Mouse (Mus musculus) forebrain, embryonic 11.5 days (tissue): ENCODE measurements at regions not wholly inside any gene's neighbourhood (a gene's known extent, or its start where the extent isn't known, plus 50 kb on each side); places are given as distances from the start of the nearest gene placed in this dataset.

Experiments
- ATAC-seq: fragments of 200-750 bp; cut with Nextera tagmentation; replicated peaks from 2 replicates; pipeline ENCODE4 v1.8.0; 2017; ENCODE audit warnings: moderate TSS enrichment; ENCODE audit not compliant: low FRiP score
- DNase-seq: peaks from one replicate; pipeline ENCODE4 v3.0.0-alpha.2; 2017; ENCODE audit warnings: low spot score
- H3K27ac ChIP-seq: fragments of 300-500 bp; sonication (generic); 2 replicates; pipeline ENCODE4 v1.5.1; 2014; ENCODE audit warnings: low read depth, low read length
- H3K27me3 ChIP-seq: fragments of 300-500 bp; sonication (generic); 2 replicates; pipeline ENCODE4 v1.6.1; 2014; ENCODE audit warnings: mild to moderate bottlenecking, low read length, mixed read lengths; ENCODE audit not compliant: control insufficient read depth, insufficient read depth
- H3K36me3 ChIP-seq: fragments of 300-500 bp; sonication (generic); 2 replicates; pipeline ENCODE4 v1.6.1; 2014; ENCODE audit warnings: mild to moderate bottlenecking, low read length, moderate library complexity, mixed read lengths; ENCODE audit not compliant: control insufficient read depth, insufficient read depth
- H3K4me1 ChIP-seq: fragments of 300-500 bp; sonication (generic); replicated peaks from 2 replicates; pipeline ENCODE4 v1.6.1; 2014; ENCODE audit warnings: low read length, mixed read lengths; ENCODE audit not compliant: control insufficient read depth, insufficient read depth
- H3K4me2 ChIP-seq: fragments of 300-500 bp; sonication (generic); 2 replicates; pipeline ENCODE4 v1.6.1; 2014; ENCODE audit warnings: low read depth, mild to moderate bottlenecking, low read length, moderate library complexity, mixed read lengths; ENCODE audit not compliant: severe bottlenecking
- H3K4me3 ChIP-seq: fragments of 300-500 bp; sonication (generic); 2 replicates; pipeline ENCODE4 v1.5.1; 2014; ENCODE audit warnings: low read depth, low read length
- H3K9ac ChIP-seq: fragments of 300-500 bp; sonication (generic); 2 replicates; pipeline ENCODE4 v1.6.1; 2014; ENCODE audit warnings: low read length
- H3K9me3 ChIP-seq: fragments of 300-500 bp; sonication (generic); 2 replicates; pipeline ENCODE4 v1.6.1; 2016; ENCODE audit warnings: low read length, mixed read lengths; ENCODE audit not compliant: control insufficient read depth
- whole genome bisulfite sequencing: fragments of 180-500 bp; shearing (Covaris S2); extraction: QIAGEN DNeasy Blood & Tissue Kit; methylation state at CpG from one replicate; pipeline ENCODE4 v1.1.7; 2014; 5-methylcytosine and 5-hydroxymethylcytosine counted together

DNA sequence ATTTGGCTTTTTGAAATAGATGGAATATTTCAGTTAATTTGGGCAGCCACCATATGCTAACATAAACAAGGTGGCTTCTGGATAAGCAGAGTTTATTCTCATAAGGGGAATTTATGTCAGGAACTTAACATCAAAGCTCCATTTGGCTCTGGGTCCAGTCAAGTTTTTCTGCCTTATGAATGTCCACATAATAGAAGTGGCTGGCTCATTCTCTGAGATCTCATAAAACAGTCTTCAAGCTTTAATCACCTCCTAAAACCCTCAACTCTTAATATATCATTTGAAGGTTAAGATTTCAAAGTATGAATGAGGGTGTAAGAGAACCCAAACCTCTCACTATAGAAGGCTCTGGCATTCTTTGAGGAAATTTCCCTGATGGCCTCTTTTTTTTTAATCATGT, 1361.0 kb downstream of the Efna5 start:
- no peak overlapping the region for H3K27ac ChIP-seq
- no peak overlapping the region for H3K4me2 ChIP-seq
- H3K4me3 ChIP-seq, result no peak overlapping the region
- no peak for DNase-seq
- H3K4me1 ChIP-seq, result no peaks in the 10 kb centered on the region
- H3K27me3 ChIP-seq, result no peaks in the 10 kb centered on the region
- no peaks in the 10 kb centered on the region for H3K9me3 ChIP-seq
- no peaks in the 10 kb centered on the region for H3K36me3 ChIP-seq
- no peak overlapping the region for H3K9ac ChIP-seq
- no peak for ATAC-seq

DNA sequence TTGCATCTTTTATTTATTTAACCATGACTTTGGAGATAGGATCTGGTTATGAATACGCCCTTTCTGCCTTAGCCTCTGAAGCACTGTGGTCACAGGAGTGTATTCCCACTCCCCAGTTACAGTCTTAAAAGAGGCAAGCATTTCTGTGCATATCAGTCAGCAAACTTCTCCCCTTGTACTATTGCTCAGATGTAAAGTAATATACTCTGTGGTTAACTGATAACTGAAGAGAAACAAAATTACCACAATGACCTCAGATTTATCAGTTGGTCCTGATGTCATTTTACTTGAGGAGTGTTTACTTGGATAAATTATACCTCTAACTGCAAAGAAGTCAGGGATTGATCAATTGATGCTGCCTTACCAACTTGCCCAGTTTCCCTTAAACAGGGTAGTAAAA, 1366.1 kb downstream of the Efna5 start:
- no peaks in the 10 kb centered on the region for H3K36me3 ChIP-seq
- DNase-seq (no peak), ATAC-seq (no peak)
- H3K4me2 ChIP-seq, result no peak overlapping the region
- no peak overlapping the region for H3K27ac ChIP-seq
- H3K4me1 ChIP-seq, result no peaks in the 10 kb centered on the region
- H3K9me3 ChIP-seq, result no peaks in the 10 kb centered on the region
- H3K4me3 ChIP-seq, result no peak overlapping the region
- H3K27me3 ChIP-seq, result no peaks in the 10 kb centered on the region
- WGBS, result 98% methylated on average over 1 of the region's 1 CpGs
- no peak overlapping the region for H3K9ac ChIP-seq

DNA sequence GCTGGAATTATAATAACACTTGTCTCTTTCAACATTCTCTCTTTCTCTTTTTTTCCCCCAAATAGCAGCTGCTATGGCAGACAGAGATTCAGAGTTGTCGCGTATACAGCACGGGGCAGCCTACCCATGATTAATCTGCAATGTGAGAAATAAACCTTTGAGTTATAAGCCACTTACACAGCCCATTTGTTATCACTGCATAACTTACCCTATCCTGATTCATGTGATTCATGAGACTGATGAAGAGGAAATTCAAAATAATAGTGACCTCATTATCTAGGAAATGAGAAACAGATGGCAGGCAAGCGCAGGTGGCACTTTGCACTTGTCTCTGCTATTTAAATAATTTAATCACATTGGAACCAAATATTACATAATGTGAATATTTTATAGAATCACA, 1367.7 kb downstream of the Efna5 start:
- Histone ChIP-seq H3K4me1 (no peaks in the 10 kb centered on the region), H3K4me3 (no peak overlapping the region), H3K36me3 (no peaks in the 10 kb centered on the region), H3K4me2 (no peak overlapping the region), H3K27me3 (no peaks in the 10 kb centered on the region), H3K9me3 (no peaks in the 10 kb centered on the region), H3K9ac (no peak overlapping the region), H3K27ac (no peak overlapping the region)
- ATAC-seq (peak; percentile 46; the same call in 1 of the 2 replicates), DNase-seq (no peak)
- 62% methylated on average over 4 of the region's 4 CpGs for WGBS

DNA sequence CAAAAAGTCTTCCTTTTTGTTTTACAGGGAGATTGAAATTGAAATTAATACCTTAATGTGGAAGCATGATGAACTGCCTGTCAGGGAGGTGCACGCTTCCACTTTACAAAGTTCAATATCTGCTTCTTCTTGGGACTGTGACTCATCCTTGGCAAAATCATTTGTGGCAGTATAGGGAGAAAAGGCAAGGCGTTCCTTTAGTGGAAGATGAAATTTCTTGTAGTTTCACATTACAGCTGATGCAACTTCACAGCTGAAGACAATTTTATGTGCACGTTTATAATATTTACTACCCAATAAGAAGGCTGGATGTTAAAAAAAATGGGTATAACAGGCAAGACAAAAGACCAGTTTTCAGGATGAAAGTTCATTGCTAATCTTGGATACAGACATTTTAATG, 1385.9 kb downstream of the Efna5 start:
- 85% methylated on average over 3 of the region's 3 CpGs for WGBS

DNA sequence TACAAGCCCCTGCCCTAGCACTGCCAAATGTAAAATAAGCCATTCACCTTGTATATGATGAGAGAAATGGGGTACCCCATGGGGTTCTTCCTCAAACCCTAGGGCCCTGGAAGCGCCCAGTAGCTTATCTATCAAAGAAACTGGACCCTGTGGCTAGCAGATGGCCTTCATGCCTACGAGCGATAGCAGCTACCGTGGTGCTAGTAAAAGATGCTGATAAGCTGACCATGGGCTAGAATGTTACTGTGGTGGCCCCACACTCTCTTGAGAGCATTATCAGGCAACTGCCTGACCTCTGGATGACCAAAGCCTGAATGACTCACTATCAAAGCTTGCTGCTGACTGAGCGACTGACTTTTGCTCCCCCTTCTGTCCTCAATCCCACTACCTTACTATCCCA, 1403.7 kb downstream of the Efna5 start:
- H3K27ac ChIP-seq, result no peak overlapping the region
- H3K4me2 ChIP-seq, result no peak overlapping the region
- no peaks in the 10 kb centered on the region for H3K36me3 ChIP-seq
- ATAC-seq, result no peak
- H3K27me3 ChIP-seq, result no peaks in the 10 kb centered on the region
- no peaks in the 10 kb centered on the region for H3K4me1 ChIP-seq
- no peak for DNase-seq
- no peaks in the 10 kb centered on the region; the same call in 1 of the 2 replicates for H3K9me3 ChIP-seq
- no peak overlapping the region for H3K9ac ChIP-seq
- WGBS, result 94% methylated on average over 5 of the region's 5 CpGs
- H3K4me3 ChIP-seq, result no peak overlapping the region

More for the DNA sequence above, 1385.9 kb downstream of the Efna5 start:
- Histone ChIP-seq H3K27ac (no peak overlapping the region), H3K9me3 (no peaks in the 10 kb centered on the region), H3K4me3 (no peak overlapping the region), H3K36me3 (no peaks in the 10 kb centered on the region), H3K9ac (no peak overlapping the region), H3K27me3 (no peaks in the 10 kb centered on the region), H3K4me1 (no peaks in the 10 kb centered on the region), H3K4me2 (no peak overlapping the region)
- ATAC-seq (no peak), DNase-seq (no peak)

DNA sequence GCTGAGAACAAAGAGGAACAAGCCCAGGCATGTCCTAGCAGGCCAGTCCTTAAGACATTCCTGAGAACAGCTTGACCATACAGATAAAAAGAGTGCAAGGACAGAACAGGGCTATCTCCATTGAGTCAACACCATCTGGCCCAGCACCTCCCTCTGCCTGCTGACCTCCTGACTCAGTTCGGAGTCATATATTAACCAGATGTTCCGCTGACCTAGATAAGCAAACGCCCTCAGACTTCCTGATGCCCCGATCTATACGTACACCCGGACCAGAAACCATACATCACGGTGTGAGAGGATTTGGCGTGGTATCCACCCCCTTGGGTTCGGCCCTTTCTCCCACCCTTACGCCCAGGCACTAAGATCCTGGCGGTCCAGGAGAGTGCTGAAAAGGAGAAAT, 1406.7 kb downstream of the Efna5 start:
- DNase-seq (no peak), ATAC-seq (no peak)
- H3K36me3 ChIP-seq, result no peaks in the 10 kb centered on the region

DNA sequence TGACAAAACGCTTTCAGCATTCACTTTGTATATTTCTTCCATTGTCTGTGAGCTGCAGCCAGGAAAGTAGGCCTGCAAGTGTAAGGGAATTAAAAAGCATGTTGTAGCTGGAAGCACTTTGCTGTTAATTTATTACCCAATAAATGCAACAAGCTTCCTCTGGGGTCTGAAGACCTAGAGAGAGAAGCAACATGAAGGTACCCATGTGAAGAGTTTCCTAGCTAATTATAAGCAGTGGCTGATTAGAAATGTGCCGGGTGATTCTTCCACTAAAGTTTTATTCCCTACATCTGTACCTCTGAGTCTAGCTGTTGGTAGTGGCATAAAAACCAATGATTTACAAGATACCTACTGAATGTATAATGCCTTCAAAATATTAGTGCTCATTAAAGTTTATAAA, 1428.2 kb downstream of the Efna5 start:
- H3K36me3 ChIP-seq, result no peaks in the 10 kb centered on the region
- ATAC-seq (no peak), DNase-seq (no peak)
- H3K9ac ChIP-seq, result no peak overlapping the region
- H3K4me2 ChIP-seq, result no peak overlapping the region
- no peaks in the 10 kb centered on the region for H3K27me3 ChIP-seq
- no peak overlapping the region for H3K4me3 ChIP-seq
- H3K9me3 ChIP-seq, result no peaks in the 10 kb centered on the region
- WGBS, result 81% methylated on average over 2 of the region's 2 CpGs
- no peaks in the 10 kb centered on the region for H3K4me1 ChIP-seq
- no peak overlapping the region for H3K27ac ChIP-seq

More for the DNA sequence above, 1406.7 kb downstream of the Efna5 start:
- H3K9me3 ChIP-seq, result no peaks in the 10 kb centered on the region; the same call in 1 of the 2 replicates
- no peaks in the 10 kb centered on the region for H3K4me1 ChIP-seq
- no peak overlapping the region for H3K27ac ChIP-seq
- H3K4me2 ChIP-seq, result no peak overlapping the region
- WGBS, result 94% methylated on average over 11 of the region's 11 CpGs
- H3K27me3 ChIP-seq, result no peaks in the 10 kb centered on the region
- no peak overlapping the region for H3K4me3 ChIP-seq
- H3K9ac ChIP-seq, result no peak overlapping the region

DNA sequence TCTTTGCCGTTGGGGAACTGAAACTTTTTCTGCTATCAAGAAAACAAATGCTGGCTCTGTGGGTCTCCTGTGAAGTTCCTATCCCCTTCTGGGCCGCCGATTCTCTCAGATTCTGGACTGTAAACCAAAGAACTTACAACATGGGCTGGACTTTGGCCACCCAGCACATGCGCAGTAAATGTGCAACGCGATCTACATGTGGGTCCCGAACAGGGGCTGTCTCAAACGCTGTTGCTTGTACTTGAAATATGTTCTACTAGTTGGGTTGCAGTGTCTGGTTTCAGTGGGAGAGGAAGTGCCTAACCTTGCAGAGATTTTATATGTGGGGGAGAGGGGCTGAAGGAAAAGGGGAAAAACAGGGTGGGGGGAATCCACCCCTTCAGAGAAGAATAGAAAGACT, 1454.3 kb downstream of the Efna5 start:
- Histone ChIP-seq H3K9me3 (no peaks in the 10 kb centered on the region), H3K27ac (no peak overlapping the region), H3K27me3 (no peaks in the 10 kb centered on the region), H3K36me3 (no peaks in the 10 kb centered on the region), H3K4me1 (no peaks in the 10 kb centered on the region), H3K9ac (no peak overlapping the region), H3K4me2 (no peak overlapping the region), H3K4me3 (no peak overlapping the region)
- no peak for ATAC-seq
- WGBS, result 79% methylated on average over 8 of the region's 8 CpGs
- DNase-seq, result no peak
